Mouse (Mus musculus): ENCODE data around the gene Klf12.

DNA sequence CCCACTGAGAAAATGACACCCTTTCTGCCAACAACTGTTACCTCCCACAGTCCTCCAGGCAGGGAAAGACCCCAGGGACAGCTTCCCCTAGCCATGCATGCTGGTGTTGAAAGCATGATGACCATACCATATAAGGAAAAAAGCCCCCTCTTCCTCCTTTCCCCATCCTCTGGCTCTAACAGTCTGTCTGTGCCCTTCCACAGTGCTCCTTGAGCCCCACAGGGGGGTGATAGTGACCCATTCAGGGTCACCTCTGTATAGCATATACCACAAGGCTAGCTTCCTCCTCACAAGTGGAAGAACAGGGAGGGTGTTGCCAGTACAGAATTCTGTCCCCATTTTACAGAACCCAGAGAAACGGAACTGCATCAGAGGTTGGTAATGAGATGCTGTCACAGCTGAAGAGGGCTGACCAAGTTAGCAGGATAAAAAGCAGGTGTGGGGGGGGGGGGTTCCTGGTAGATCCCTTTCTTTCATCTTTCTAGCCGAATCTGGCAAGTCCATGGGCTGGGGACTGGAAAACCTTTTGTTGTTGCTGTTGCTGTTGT lies 214.9 kb downstream of the Klf12 start:
- TF ChIP-seq CTCF (IDR thresholded peaks at IDR 0.05; ENCODE audit: borderline replicate concordance, extremely low read depth, insufficient read depth, insufficient read length) (no peak), POLR2A (IDR thresholded peaks at IDR 0.05; ENCODE audit: borderline replicate concordance, extremely low read depth, insufficient read depth, insufficient read length, poor library complexity, severe bottlenecking) (no peak)
